Mouse (Mus musculus): ENCODE results near the gene Ext2. TPM values are rescaled to one million over a fixed set of nuclear protein-coding genes. Genes with fewer than 3 reads are reported as not detected.
A peak's percentile ranks its signal among the peaks of the same experiment; 100 is the strongest.

Ext2 gene
- polyA plus RNA-seq, 1 experiment from 2014 or later = 47.0 TPM

DNA sequence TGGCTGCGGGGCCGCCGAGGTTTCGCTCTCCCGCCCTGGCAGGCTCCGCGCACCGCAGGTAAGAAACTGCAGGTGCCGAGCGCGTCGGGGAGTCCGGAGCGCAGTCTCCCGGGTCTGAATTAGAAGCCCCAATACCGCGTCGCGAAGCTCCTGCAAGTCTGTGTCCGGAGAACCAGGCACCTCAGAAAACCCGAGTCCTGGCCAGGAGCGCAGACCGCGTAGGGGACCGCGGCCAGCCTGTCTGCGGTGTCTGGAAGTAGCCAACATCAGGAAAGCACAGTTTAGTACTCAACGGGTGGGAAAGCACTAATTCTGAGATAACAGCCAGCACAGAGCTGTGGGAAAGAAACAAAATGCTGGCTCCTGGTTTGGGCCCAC is 179.0 kb downstream of the Ext2 start:
- peaks cover 100% of the 10 kb centered on the region for H3K27me3 ChIP-seq (replicated peaks)
- no peak overlapping the region for H3K27ac ChIP-seq
- peak overlapping the region; percentile 61 for H3K4me2 ChIP-seq
- no peak for ATAC-seq
- H3K9me3 ChIP-seq (replicated peaks) = no peaks in the 10 kb centered on the region
- H3K9ac ChIP-seq = no peak overlapping the region
- WGBS (ENCODE audit: insufficient replicate concordance) = 1% methylated on average over 28 of the region's 28 CpGs
- H3K4me3 ChIP-seq = peak overlapping the region; percentile 42
- peaks cover 9% of the 10 kb centered on the region for H3K4me1 ChIP-seq
- no peaks in the 10 kb centered on the region for H3K36me3 ChIP-seq

DNA sequence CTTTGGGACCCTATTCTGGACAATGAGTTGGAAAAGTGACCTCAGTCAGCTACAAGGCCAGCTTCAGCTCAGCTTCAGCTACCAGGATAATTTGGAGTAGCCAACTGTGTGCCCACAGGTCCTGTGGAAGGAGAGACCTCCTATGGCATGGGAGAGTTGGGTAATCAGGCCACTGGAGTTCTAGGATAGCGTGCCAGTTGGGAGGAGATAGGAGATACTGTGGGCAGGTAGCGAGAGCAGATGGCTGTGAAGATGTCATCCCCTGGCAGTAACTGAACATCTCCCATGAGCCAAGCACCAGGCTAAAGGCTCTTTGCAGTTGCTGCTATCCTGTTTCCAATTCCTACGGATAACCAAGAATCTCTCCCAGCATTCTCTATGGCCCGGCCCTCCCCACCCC is 187.8 kb downstream of the Ext2 start:
- peaks cover 84% of the 10 kb centered on the region for H3K27me3 ChIP-seq (replicated peaks)

GRCm38 (mm10) chr2:93624665-93625408 is 197.5 kb downstream of the Ext2 start:
- H3K9ac ChIP-seq = no peak overlapping the region
- H3K4me1 ChIP-seq = no peaks in the 10 kb centered on the region
- H3K27ac ChIP-seq = no peak overlapping the region
- no peak overlapping the region for H3K4me3 ChIP-seq
- no peaks in the 10 kb centered on the region for H3K9me3 ChIP-seq (replicated peaks)
- WGBS (ENCODE audit: insufficient replicate concordance) = 52% methylated on average over 13 of the region's 13 CpGs
- peaks cover 36% of the 10 kb centered on the region for H3K27me3 ChIP-seq (replicated peaks)
- ATAC-seq = no peak
- H3K36me3 ChIP-seq = no peaks in the 10 kb centered on the region
- no peak overlapping the region for H3K4me2 ChIP-seq

More for the DNA sequence above, 187.8 kb downstream of the Ext2 start:
- Histone ChIP-seq H3K9me3 (replicated peaks) (no peaks in the 10 kb centered on the region), H3K36me3 (no peaks in the 10 kb centered on the region), H3K4me1 (no peaks in the 10 kb centered on the region), H3K9ac (no peak overlapping the region), H3K4me2 (no peak overlapping the region), H3K27ac (no peak overlapping the region), H3K4me3 (no peak overlapping the region)
- 64% methylated on average over 4 of the region's 4 CpGs for WGBS (ENCODE audit: insufficient replicate concordance)
- no peak for ATAC-seq

DNA sequence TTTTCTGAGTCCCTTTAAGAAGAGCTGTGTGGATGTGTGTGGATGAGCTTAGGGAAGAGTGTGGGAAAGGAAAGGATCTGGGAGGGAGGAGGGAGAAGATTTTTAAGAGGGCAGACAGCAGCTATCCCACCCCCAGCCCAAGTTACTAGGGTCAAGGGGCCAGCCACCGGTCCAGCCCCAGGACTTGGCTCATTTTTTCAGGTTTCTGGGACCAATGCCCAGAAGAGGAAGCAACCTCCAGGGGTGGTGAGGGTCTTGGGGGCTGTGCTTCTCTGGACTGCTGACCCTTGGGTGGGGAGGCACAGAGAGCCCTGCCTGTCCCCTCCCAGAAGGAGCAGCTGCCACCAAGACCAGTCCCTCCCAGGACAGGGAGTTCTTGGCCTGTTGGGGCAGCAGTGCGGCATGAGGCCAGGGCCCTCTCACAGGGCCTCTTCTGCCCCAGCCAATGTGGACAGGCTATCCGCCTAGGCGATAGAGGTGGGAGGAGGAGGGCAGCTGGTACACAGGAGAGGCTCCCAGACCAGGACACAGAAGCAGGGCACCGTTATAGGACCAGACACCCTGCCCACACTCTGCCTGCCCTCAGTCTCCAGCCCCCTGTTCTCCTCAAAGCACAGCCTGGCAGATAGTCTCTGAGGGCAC is 203.0 kb downstream of the Ext2 start:
- Histone ChIP-seq H3K9ac (no peak overlapping the region), H3K4me2 (no peak overlapping the region), H3K4me3 (no peak overlapping the region), H3K4me1 (no peaks in the 10 kb centered on the region), H3K27me3 (replicated peaks) (peaks cover 7% of the 10 kb centered on the region), H3K36me3 (no peaks in the 10 kb centered on the region), H3K27ac (no peak overlapping the region), H3K9me3 (replicated peaks) (no peaks in the 10 kb centered on the region)
- WGBS (ENCODE audit: insufficient replicate concordance) = 51% methylated on average over 5 of the region's 5 CpGs
- no peak; the same call in 1 of the 2 replicates for ATAC-seq

DNA sequence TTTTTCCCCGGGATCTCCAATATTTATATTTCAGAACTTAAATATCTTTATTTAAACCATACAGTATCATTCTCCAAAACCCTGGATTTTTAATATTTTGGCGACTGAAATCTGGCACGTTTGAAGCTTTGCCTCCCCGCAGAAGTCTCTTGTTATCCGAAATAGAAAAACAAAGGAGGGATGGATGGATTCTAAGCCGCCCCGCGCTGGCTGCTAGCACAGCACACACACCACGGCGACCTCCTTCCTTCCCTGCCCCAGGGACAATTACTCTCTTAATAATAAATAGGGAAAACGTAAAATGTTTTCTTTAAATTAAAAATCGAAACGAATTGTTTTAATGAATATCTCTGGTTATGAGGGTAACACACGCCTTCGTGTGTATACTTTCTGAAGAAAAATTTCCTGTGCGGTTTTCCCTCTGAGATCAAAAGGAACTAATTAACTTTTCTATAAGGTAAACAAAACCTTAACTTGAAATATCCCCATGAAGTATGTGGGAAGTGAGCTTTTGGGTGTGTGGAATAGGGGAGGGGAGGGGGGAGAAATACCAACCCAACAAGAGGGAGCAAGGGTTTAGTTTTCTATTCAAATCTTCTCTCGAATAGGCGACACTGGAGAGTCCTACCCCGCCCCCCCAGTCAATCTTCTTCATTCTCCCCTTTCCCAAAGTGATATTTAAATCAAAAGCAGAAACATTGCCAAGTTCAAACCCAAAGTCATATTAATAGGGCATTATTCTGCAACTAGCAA is 203.7 kb downstream of the Ext2 start:
- 61% methylated on average over 19 of the region's 19 CpGs for WGBS (ENCODE audit: insufficient replicate concordance)
- H3K4me3 ChIP-seq = no peak overlapping the region
- no peak overlapping the region for H3K9ac ChIP-seq
- H3K9me3 ChIP-seq (replicated peaks) = no peaks in the 10 kb centered on the region
- H3K36me3 ChIP-seq = no peaks in the 10 kb centered on the region
- peaks cover 7% of the 10 kb centered on the region for H3K27me3 ChIP-seq (replicated peaks)
- no peak for ATAC-seq
- H3K4me2 ChIP-seq = no peak overlapping the region
- no peaks in the 10 kb centered on the region for H3K4me1 ChIP-seq
- no peak overlapping the region for H3K27ac ChIP-seq

GRCm38 (mm10) chr2:93615845-93616689 is 206.3 kb downstream of the Ext2 start:
- Histone ChIP-seq H3K27me3 (replicated peaks) (no peaks in the 10 kb centered on the region; the same call in 1 of the 2 replicates), H3K27ac (no peak overlapping the region)
- WGBS (ENCODE audit: insufficient replicate concordance) = 68% methylated on average over 27 of the region's 27 CpGs

GRCm38 (mm10) chr2:93613020-93613419 is 209.3 kb downstream of the Ext2 start:
- no peaks in the 10 kb centered on the region for H3K4me1 ChIP-seq
- H3K4me2 ChIP-seq = no peak overlapping the region
- H3K27me3 ChIP-seq (replicated peaks) = no peaks in the 10 kb centered on the region; the same call in 1 of the 2 replicates
- H3K4me3 ChIP-seq = no peak overlapping the region
- H3K27ac ChIP-seq = no peak overlapping the region
- no peaks in the 10 kb centered on the region for H3K36me3 ChIP-seq
- H3K9ac ChIP-seq = no peak overlapping the region
- WGBS (ENCODE audit: insufficient replicate concordance) = 57% methylated on average over 7 of the region's 7 CpGs
- no peaks in the 10 kb centered on the region for H3K9me3 ChIP-seq (replicated peaks)
- ATAC-seq = no peak

More at GRCm38 (mm10) chr2:93615845-93616689, 206.3 kb downstream of the Ext2 start:
- Histone ChIP-seq H3K4me1 (no peaks in the 10 kb centered on the region), H3K4me2 (no peak overlapping the region), H3K9me3 (replicated peaks) (no peaks in the 10 kb centered on the region), H3K4me3 (no peak overlapping the region), H3K9ac (no peak overlapping the region), H3K36me3 (no peaks in the 10 kb centered on the region)
- ATAC-seq = no peak

Other genes with a start within 250 kb of the Ext2 start
- 0.08 TPM in 2 replicates for gene Alx4, start 180.2 kb downstream of the Ext2 start, polyA plus RNA-seq (2016; fragmentation: Nextera tagmentation; extraction: Ambion mirVana)
- gene Accs, start 27.4 kb upstream of the Ext2 start, polyA plus RNA-seq (2016; fragmentation: Nextera tagmentation; extraction: Ambion mirVana) = 1.4 and 2.3 TPM in 2 replicates
- gene Accsl, start 46.6 kb upstream of the Ext2 start, polyA plus RNA-seq (2016; fragmentation: Nextera tagmentation; extraction: Ambion mirVana) = not detected in 2 replicates
- 3.2 and 3.8 TPM in 2 replicates for gene Gm13889, start 134.6 kb upstream of the Ext2 start, polyA plus RNA-seq (2016; fragmentation: Nextera tagmentation; extraction: Ambion mirVana)
- gene Gm27027, start 173.8 kb upstream of the Ext2 start, polyA plus RNA-seq (2016; fragmentation: Nextera tagmentation; extraction: Ambion mirVana) = not detected in 2 replicates
- 41.6 and 41.8 TPM in 2 replicates for gene Alkbh3, start 188.2 kb upstream of the Ext2 start, polyA plus RNA-seq (2016; fragmentation: Nextera tagmentation; extraction: Ambion mirVana)

Measured in liver, embryonic 12.5 days (tissue).